Mouse (Mus musculus): ENCODE measurements around the gene Scn1a. TPM values are rescaled to one million over a fixed set of nuclear protein-coding genes. Genes with fewer than 3 reads are reported as not detected.

Gene Scn1a
- 11.7 and 12.6 TPM in 2 replicates for polyA plus RNA-seq (2015; fragmentation: Nextera tagmentation; extraction: Ambion mirVana)

DNA sequence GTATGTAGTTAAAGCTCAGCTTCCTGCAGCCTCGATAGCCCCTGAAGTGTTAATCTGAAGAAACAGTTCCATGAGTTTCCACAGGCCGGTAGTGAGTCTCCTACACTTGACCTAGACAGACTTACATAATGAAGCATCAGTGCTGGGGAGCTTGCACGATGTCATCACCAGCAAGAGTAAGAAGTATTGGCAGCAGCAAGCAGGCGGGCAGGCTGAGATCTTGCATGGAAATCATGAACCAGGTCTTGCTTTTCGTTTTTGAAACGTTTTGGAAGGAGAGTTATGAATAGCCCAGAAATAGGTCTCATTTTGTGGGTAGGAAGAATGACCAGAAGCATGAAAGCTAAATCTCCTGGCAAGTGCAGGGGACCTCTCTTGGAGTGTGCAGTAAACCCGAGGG is at the start of gene Scn1a:
TSS of gene Scn1a (minus strand) at position 130 of the 400 bp plus-strand sequence.
- Histone ChIP-seq H3K4me1 (peaks cover 9% of the 10 kb centered on the region), H3K4me3 (peak within 1 kb of the TSS; percentile 38), H3K27ac (replicated peaks) (no peak within 1 kb of the TSS), H3K4me2 (replicated peaks) (peak within 1 kb of the TSS; percentile 57), H3K9ac (replicated peaks) (peak within 1 kb of the TSS; percentile 37), H3K36me3 (no peaks in the 10 kb centered on the region), H3K27me3 (no peaks in the 10 kb centered on the region), H3K9me3 (no peaks in the 10 kb centered on the region)
- peak; percentile 53; the same call in 1 of the 2 replicates for ATAC-seq (replicated peaks)
- 17% methylated on average over 7 of the region's 7 CpGs for WGBS

GRCm38 (mm10) chr2:66478395-66478794 is 37.8 kb upstream of the Scn1a start:
- H3K4me1 ChIP-seq = no peaks in the 10 kb centered on the region
- WGBS = 65% methylated on average over 2 of the region's 2 CpGs
- H3K4me3 ChIP-seq = no peak overlapping the region
- no peak overlapping the region for H3K27ac ChIP-seq (replicated peaks)
- H3K27me3 ChIP-seq = no peaks in the 10 kb centered on the region
- no peak for ATAC-seq (replicated peaks)
- no peaks in the 10 kb centered on the region for H3K9me3 ChIP-seq
- no peaks in the 10 kb centered on the region for H3K36me3 ChIP-seq
- H3K4me2 ChIP-seq (replicated peaks) = no peak overlapping the region
- no peak overlapping the region for H3K9ac ChIP-seq (replicated peaks)

DNA sequence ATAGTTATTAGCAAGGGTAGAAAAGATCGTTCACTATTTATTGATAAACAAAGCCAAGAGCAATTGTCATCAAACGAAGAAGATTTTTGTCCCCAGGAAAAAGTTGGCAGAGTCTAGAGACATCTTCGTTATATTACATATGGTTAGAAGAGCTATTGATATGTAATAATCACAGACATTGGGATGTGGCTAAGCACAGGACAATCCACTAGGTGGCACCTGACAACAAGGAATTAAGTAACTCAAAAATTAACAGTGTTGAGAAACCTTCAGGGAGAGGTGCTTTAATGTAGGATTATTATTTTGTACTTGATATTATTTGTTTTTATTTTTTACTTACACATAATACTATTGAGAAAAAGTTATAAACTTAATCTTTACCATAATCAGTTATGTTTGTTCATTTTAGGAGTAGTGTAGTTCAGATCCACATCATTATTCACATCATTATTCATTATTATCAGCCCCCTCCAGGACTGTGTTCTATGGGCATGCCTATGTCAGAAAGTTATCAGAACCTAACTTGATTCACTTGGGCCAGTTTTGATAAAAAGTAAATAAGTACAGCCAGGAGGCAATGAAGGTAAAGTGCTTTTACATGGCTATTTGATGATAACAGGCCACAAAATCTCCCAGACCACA is 32.7 kb upstream of the Scn1a start:
- Histone ChIP-seq H3K36me3 (no peaks in the 10 kb centered on the region), H3K4me1 (no peaks in the 10 kb centered on the region), H3K4me3 (no peak overlapping the region), H3K4me2 (replicated peaks) (no peak overlapping the region), H3K9ac (replicated peaks) (no peak overlapping the region), H3K27ac (replicated peaks) (no peak overlapping the region), H3K27me3 (no peaks in the 10 kb centered on the region), H3K9me3 (no peaks in the 10 kb centered on the region)
- WGBS = 52% methylated on average over 3 of the region's 3 CpGs
- ATAC-seq (replicated peaks) = peak; percentile 88

- H3K4me2 ChIP-seq (replicated peaks) = no peak overlapping the region
- no peak overlapping the region for H3K9ac ChIP-seq (replicated peaks)
- H3K4me1 ChIP-seq = no peaks in the 10 kb centered on the region
- no peaks in the 10 kb centered on the region for H3K9me3 ChIP-seq
- H3K27ac ChIP-seq (replicated peaks) = no peak overlapping the region
- no peak overlapping the region for H3K4me3 ChIP-seq
- WGBS = 96% methylated on average over 3 of the region's 3 CpGs
- ATAC-seq (replicated peaks) = no peak
- H3K27me3 ChIP-seq = no peaks in the 10 kb centered on the region
- H3K36me3 ChIP-seq = no peaks in the 10 kb centered on the region
Observed at GRCm38 (mm10) chr2:66465484-66465883, 24.8 kb upstream of the Scn1a start.

DNA sequence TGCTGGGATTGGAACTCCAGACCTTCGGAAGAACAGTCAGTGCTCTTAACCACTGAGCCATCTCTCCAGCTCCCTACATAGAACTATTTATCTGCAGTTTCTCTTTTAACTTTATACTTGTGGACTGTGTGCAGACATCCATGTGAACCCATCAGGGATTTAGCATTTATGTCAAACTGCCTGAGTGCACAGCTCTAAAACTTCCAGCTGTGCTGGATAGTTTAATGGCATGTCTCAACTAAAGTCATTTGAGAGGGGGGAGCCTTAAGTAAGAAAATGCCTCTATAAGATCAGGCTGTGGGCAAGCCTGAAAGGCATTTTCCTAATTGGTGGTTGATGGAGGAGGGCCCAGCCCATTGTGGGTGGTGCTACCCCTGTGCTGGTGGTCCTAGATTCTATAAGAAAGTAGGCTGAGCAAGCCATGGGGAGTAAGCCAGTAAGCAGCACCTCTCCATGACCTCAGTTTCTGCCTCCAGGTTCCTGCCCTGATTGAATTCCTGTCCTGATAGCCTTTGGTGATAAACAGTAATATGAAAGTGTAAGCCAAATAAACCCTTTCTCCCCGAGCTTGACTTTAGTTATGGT is 24.3 kb upstream of the Scn1a start:
- no peaks in the 10 kb centered on the region for H3K9me3 ChIP-seq
- H3K36me3 ChIP-seq = no peaks in the 10 kb centered on the region
- H3K4me1 ChIP-seq = no peaks in the 10 kb centered on the region
- H3K27ac ChIP-seq (replicated peaks) = no peak overlapping the region
- no peak overlapping the region for H3K9ac ChIP-seq (replicated peaks)
- H3K4me3 ChIP-seq = no peak overlapping the region
- H3K4me2 ChIP-seq (replicated peaks) = no peak overlapping the region
- WGBS = 91% methylated on average over 2 of the region's 2 CpGs
- no peaks in the 10 kb centered on the region for H3K27me3 ChIP-seq
- no peak for ATAC-seq (replicated peaks)

GRCm38 (mm10) chr2:66463916-66464315 is 23.3 kb upstream of the Scn1a start:
- no peaks in the 10 kb centered on the region for H3K36me3 ChIP-seq
- no peaks in the 10 kb centered on the region for H3K27me3 ChIP-seq
- H3K4me2 ChIP-seq (replicated peaks) = no peak overlapping the region
- WGBS = 95% methylated on average over 6 of the region's 6 CpGs
- H3K9ac ChIP-seq (replicated peaks) = no peak overlapping the region
- no peaks in the 10 kb centered on the region for H3K9me3 ChIP-seq
- H3K4me3 ChIP-seq = no peak overlapping the region
- H3K4me1 ChIP-seq = no peaks in the 10 kb centered on the region
- no peak for ATAC-seq (replicated peaks)
- H3K27ac ChIP-seq (replicated peaks) = no peak overlapping the region

GRCm38 (mm10) chr2:66462458-66462857 is 21.8 kb upstream of the Scn1a start:
- WGBS = 90% methylated on average over 1 of the region's 1 CpGs
- Histone ChIP-seq H3K36me3 (no peaks in the 10 kb centered on the region), H3K9me3 (no peaks in the 10 kb centered on the region), H3K27me3 (no peaks in the 10 kb centered on the region), H3K4me1 (no peaks in the 10 kb centered on the region), H3K27ac (replicated peaks) (no peak overlapping the region), H3K4me2 (replicated peaks) (no peak overlapping the region), H3K4me3 (no peak overlapping the region), H3K9ac (replicated peaks) (no peak overlapping the region)
- no peak for ATAC-seq (replicated peaks)

GRCm38 (mm10) chr2:66439764-66440471 is 722 bp downstream of the Scn1a start:
- Histone ChIP-seq H3K4me2 (replicated peaks) (peak overlapping the region; percentile 57), H3K27ac (replicated peaks) (no peak overlapping the region), H3K36me3 (no peaks in the 10 kb centered on the region), H3K4me3 (peak overlapping the region; percentile 38), H3K9me3 (no peaks in the 10 kb centered on the region), H3K4me1 (peaks cover 9% of the 10 kb centered on the region), H3K27me3 (no peaks in the 10 kb centered on the region), H3K9ac (replicated peaks) (peak overlapping the region; percentile 37)
- peak; percentile 79 for ATAC-seq (replicated peaks)
- 4% methylated on average over 21 of the region's 21 CpGs for WGBS

DNA sequence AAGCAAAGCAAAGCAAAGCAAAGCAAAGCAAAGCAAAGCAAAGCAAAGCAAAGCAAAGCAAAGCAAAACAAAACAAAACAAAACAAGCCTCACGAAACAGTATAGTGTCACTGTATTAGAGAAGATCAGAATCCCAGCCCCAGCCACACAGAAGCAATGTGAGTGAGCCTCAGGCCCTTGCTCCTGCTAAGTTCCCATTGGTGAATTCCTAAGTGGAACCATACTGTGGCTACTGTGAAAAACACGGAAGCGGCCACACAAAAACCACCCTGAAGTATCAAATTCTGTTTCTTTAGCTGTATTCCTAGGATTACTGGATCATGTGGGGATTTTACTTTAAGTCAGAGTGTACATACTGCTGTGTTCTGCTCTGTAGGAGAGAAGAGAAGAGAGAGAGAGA is 4.4 kb downstream of the Scn1a start:
- H3K4me3 ChIP-seq = no peak overlapping the region
- no peak overlapping the region for H3K27ac ChIP-seq (replicated peaks)
- H3K9me3 ChIP-seq = no peaks in the 10 kb centered on the region
- no peak overlapping the region for H3K9ac ChIP-seq (replicated peaks)
- ATAC-seq (replicated peaks) = no peak
- no peak overlapping the region for H3K4me2 ChIP-seq (replicated peaks)
- no peaks in the 10 kb centered on the region for H3K36me3 ChIP-seq
- H3K27me3 ChIP-seq = no peaks in the 10 kb centered on the region
- 56% methylated on average over 3 of the region's 3 CpGs for WGBS
- H3K4me1 ChIP-seq = peaks cover 9% of the 10 kb centered on the region

DNA sequence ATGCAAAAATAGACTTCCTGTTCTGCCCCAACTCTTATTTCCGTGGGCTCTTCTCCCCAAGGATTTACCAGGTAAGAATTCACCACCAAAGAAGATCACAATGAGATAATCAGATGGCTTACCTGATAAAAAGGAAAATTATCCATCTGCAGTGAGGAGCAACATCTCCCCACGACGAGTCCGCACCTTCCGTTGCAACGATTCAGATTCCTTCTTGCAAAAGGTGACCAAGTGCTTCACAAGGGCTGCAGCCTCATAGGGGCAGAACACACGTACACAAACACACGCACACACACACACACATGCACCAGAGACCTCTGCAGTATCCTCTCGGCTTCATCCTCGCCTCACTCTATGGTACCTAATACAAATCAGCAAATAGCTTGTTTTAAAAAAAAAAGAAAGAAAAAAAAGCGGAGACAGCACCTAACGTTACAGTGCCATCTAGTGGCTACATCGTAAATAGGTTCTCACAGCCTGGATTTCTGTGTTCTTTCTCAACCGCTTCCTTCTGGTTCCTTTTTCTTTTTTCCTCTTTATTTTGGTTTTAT is 30.8 kb downstream of the Scn1a start:
- WGBS = under 1% methylated on average over 14 of the region's 14 CpGs
- peak overlapping the region; percentile 57 for H3K4me3 ChIP-seq

DNA sequence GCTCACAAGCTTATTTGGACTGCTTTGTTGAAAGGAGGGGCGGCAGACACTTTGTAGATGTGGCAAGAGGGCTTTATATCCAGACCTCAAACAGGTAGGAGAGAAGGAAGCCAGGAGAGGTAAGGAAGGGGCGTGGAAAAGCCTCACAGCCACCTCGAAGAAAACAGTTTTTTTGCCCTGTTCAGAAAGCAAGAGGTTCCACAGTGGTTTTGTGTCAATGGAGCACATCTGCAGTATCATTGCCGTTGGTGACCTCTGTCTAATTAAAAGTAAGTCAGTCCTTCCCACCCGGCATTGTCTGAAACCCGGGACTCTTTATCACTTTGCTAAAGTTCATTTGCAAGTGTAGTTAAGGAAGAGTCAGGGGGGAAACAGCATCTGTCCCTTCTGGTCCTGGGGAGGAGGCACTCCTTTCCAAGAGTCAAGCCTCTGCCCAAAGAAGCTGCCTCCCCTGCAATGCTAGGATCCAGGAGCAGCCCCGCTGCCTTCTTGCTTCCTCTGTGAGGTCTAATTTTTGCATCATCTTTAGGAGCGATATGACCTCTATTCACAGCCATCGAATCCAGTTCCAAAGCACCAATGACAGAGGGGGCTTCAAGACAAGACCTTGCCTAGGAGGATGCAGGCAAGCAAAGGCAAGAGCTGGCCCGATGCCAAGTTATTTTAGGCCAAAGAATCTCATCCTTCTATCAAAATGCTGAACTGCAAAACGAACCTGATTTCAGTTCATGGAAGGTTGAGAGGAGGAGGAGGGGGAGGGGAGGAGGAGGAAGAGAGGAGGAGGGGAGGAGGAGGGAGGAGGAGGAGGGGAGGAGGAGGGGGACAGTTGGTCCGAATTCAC is 31.5 kb downstream of the Scn1a start:
- H3K27ac ChIP-seq (replicated peaks) = peak overlapping the region; percentile 38

More for the DNA sequence above, 30.8 kb downstream of the Scn1a start:
- Histone ChIP-seq H3K27me3 (no peaks in the 10 kb centered on the region), H3K27ac (replicated peaks) (peak overlapping the region; percentile 55), H3K4me1 (peaks cover 21% of the 10 kb centered on the region), H3K9me3 (no peaks in the 10 kb centered on the region), H3K4me2 (replicated peaks) (peak overlapping the region; percentile 63), H3K9ac (replicated peaks) (peak overlapping the region; percentile 60), H3K36me3 (no peaks in the 10 kb centered on the region)
- ATAC-seq (replicated peaks) = peak; percentile 88

More for the DNA sequence above, 31.5 kb downstream of the Scn1a start:
- Histone ChIP-seq H3K9ac (replicated peaks) (peak overlapping the region; percentile 60), H3K27me3 (no peaks in the 10 kb centered on the region), H3K4me2 (replicated peaks) (peak overlapping the region; percentile 63), H3K36me3 (no peaks in the 10 kb centered on the region), H3K9me3 (no peaks in the 10 kb centered on the region), H3K4me1 (peaks cover 27% of the 10 kb centered on the region), H3K4me3 (peak overlapping the region; percentile 57)
- ATAC-seq (replicated peaks) = peak; percentile 61
- 10% methylated on average over 12 of the region's 12 CpGs for WGBS
